Mouse (Mus musculus) intestine, embryonic 16.5 days (tissue): ENCODE results near the gene Morn4. TPM values are rescaled to one million over a fixed set of nuclear protein-coding genes. Genes with fewer than 3 reads are reported as not detected.

Source experiments
- ATAC-seq: fragments of 200-750 bp; cut with Nextera tagmentation; 2 replicates; pipeline ENCODE4 v1.8.0; 2017; ENCODE audit warnings: moderate TSS enrichment, moderate library complexity
- H3K27ac ChIP-seq: fragments of 300-500 bp; sonication (generic); 2 replicates; pipeline ENCODE4 v1.5.1; 2014; ENCODE audit warnings: mild to moderate bottlenecking, low read length
- H3K27me3 ChIP-seq: fragments of 300-500 bp; sonication (generic); replicated peaks from 2 replicates; pipeline ENCODE4 v1.6.1; 2014; ENCODE audit warnings: low read length, control low read depth, mixed read lengths; ENCODE audit not compliant: control insufficient read depth, insufficient read depth
- H3K36me3 ChIP-seq: fragments of 300-500 bp; sonication (generic); 2 replicates; pipeline ENCODE4 v1.6.1; 2014; ENCODE audit warnings: low read length, control low read depth; ENCODE audit not compliant: control insufficient read depth, insufficient read depth
- H3K4me1 ChIP-seq: fragments of 300-500 bp; sonication (generic); 2 replicates; pipeline ENCODE4 v1.6.1; 2014; ENCODE audit warnings: low read length, control low read depth, mixed read lengths; ENCODE audit not compliant: control insufficient read depth, insufficient read depth
- H3K4me2 ChIP-seq: fragments of 300-500 bp; sonication (generic); 2 replicates; pipeline ENCODE4 v1.6.1; 2014; ENCODE audit warnings: low read depth, low read length, control low read depth
- H3K4me3 ChIP-seq: fragments of 300-500 bp; sonication (generic); 2 replicates; pipeline ENCODE4 v1.5.1; 2014; ENCODE audit warnings: mild to moderate bottlenecking, low read length
- H3K9ac ChIP-seq: fragments of 300-500 bp; sonication (generic); 2 replicates; pipeline ENCODE4 v1.6.1; 2014; ENCODE audit warnings: low read depth, low read length
- H3K9me3 ChIP-seq: fragments of 300-500 bp; sonication (generic); 2 replicates; pipeline ENCODE4 v1.6.1; 2016; ENCODE audit warnings: low read length, control low read depth; ENCODE audit not compliant: control insufficient read depth
- WGBS: fragments of 180-500 bp; shearing (Covaris S2); extraction: QIAGEN DNeasy Blood & Tissue Kit; methylation state at CpG from one replicate; pipeline ENCODE4 v1.1.7; 2014; 5-methylcytosine and 5-hydroxymethylcytosine counted together
- polyA plus RNA-seq: library from polyadenylated mRNA; unstranded; fragments of >200 nt; fragmentation: Nextera tagmentation; extraction: Ambion mirVana; gene quantifications from 2 replicates; pipeline ENCODE4 v1.2.1, GENCODE M21; 2015

Morn4 gene
- polyA plus RNA-seq, 1 experiment from 2014 or later = 15.8 TPM

DNA sequence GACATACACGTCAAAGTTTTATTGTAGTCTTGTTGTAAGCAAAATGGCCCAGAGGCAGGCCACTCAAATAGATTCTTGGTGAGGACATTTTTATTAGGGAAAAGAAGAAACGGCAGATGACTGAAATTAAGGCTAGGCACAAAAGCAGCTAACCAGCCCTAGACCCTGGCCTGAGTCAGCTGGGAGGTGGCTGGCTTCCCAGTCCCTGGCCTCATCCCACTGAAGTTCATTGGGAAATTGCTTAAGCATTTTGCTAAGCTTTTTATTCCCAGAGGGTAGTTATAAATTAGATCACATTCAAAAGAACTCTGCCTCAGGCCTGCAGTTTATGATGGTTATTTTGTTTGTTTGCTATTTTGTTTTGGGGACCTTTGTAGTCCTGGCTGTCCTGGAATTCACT is 30.3 kb downstream of the Morn4 start:
- Histone ChIP-seq H3K36me3 (no peaks in the 10 kb centered on the region), H3K4me1 (no peaks in the 10 kb centered on the region), H3K27ac (no peak overlapping the region), H3K4me2 (no peak overlapping the region), H3K9ac (no peak overlapping the region), H3K27me3 (no peaks in the 10 kb centered on the region), H3K9me3 (no peaks in the 10 kb centered on the region), H3K4me3 (no peak overlapping the region)
- WGBS = 69% methylated on average over 2 of the region's 2 CpGs
- ATAC-seq = no peak

- H3K27ac ChIP-seq = no peak overlapping the region
- no peaks in the 10 kb centered on the region for H3K27me3 ChIP-seq
- no peak overlapping the region for H3K4me3 ChIP-seq
- H3K9me3 ChIP-seq = no peaks in the 10 kb centered on the region
- ATAC-seq = no peak
- no peak overlapping the region for H3K9ac ChIP-seq
- WGBS = 69% methylated on average over 6 of the region's 6 CpGs
- no peaks in the 10 kb centered on the region for H3K36me3 ChIP-seq
- no peaks in the 10 kb centered on the region for H3K4me1 ChIP-seq
- no peak overlapping the region for H3K4me2 ChIP-seq
These were observed 31.9 kb downstream of the Morn4 start for GRCm38 (mm10) chr19:42054255-42054654.

DNA sequence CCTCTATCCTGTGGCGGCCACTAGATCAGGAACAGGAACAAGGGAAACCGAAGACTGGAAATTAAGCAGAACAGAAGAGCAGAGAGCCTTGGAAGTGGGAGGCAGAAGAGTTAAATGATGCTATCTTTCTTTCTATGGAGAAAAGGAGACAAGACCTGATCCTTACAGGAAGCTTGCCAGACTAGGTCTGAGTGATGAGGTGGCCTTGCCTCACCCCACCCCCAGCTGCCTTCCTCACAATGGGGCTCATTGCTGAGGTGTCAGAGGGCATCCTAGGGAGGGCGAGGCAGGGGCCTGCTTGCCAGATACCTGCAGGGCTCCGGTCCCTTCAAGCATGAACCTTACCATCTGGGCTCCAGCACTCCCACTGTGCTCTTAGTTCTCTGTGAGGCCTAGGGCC is 34.2 kb downstream of the Morn4 start, which contains the start of gene 4933411K16Rik:
4933411K16Rik (plus strand) TSS at position 301 of the 400 bp plus-strand sequence.
- H3K9me3 ChIP-seq = no peaks in the 10 kb centered on the region
- H3K36me3 ChIP-seq = no peaks in the 10 kb centered on the region
- WGBS = 71% methylated on average over 4 of the region's 4 CpGs
- no peak within 1 kb of the TSS for H3K4me2 ChIP-seq
- H3K27me3 ChIP-seq = no peaks in the 10 kb centered on the region
- H3K4me3 ChIP-seq = no peak within 1 kb of the TSS
- no peak for ATAC-seq
- no peak within 1 kb of the TSS for H3K9ac ChIP-seq
- no peaks in the 10 kb centered on the region for H3K4me1 ChIP-seq
- H3K27ac ChIP-seq = no peak within 1 kb of the TSS

GRCm38 (mm10) chr19:42051351-42051750 is 34.8 kb downstream of the Morn4 start:
- no peak overlapping the region for H3K4me3 ChIP-seq
- no peaks in the 10 kb centered on the region for H3K9me3 ChIP-seq
- no peak overlapping the region for H3K4me2 ChIP-seq
- H3K4me1 ChIP-seq = no peaks in the 10 kb centered on the region
- ATAC-seq = no peak
- no peak overlapping the region for H3K27ac ChIP-seq
- no peaks in the 10 kb centered on the region for H3K36me3 ChIP-seq
- H3K27me3 ChIP-seq = no peaks in the 10 kb centered on the region
- no peak overlapping the region for H3K9ac ChIP-seq
- WGBS = 85% methylated on average over 3 of the region's 3 CpGs

DNA sequence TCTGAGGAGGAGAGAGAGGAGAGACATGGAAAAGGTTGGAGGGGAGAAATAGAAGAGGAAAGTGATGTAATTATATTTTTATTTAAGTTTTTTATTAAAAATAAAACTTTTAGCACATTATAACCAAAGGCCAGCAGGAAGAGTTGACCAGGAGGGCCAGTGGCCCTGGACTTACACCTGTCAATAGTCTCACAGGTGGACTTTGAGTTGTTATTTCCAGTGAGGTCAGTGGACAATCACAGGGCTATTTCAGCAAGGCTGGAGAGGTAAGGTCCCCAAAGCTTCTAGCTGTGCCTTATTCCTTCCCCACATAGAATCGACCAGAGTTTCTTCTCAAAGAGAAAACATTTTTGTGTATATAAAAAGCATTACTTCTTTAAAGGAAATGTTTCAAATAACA is 35.9 kb downstream of the Morn4 start:
- Histone ChIP-seq H3K4me1 (peaks cover 4% of the 10 kb centered on the region), H3K9ac (no peak overlapping the region), H3K4me2 (no peak overlapping the region), H3K9me3 (no peaks in the 10 kb centered on the region), H3K4me3 (no peak overlapping the region), H3K27me3 (no peaks in the 10 kb centered on the region), H3K27ac (no peak overlapping the region), H3K36me3 (no peaks in the 10 kb centered on the region)
- WGBS = 91% methylated on average over 1 of the region's 1 CpGs
- ATAC-seq = no peak

DNA sequence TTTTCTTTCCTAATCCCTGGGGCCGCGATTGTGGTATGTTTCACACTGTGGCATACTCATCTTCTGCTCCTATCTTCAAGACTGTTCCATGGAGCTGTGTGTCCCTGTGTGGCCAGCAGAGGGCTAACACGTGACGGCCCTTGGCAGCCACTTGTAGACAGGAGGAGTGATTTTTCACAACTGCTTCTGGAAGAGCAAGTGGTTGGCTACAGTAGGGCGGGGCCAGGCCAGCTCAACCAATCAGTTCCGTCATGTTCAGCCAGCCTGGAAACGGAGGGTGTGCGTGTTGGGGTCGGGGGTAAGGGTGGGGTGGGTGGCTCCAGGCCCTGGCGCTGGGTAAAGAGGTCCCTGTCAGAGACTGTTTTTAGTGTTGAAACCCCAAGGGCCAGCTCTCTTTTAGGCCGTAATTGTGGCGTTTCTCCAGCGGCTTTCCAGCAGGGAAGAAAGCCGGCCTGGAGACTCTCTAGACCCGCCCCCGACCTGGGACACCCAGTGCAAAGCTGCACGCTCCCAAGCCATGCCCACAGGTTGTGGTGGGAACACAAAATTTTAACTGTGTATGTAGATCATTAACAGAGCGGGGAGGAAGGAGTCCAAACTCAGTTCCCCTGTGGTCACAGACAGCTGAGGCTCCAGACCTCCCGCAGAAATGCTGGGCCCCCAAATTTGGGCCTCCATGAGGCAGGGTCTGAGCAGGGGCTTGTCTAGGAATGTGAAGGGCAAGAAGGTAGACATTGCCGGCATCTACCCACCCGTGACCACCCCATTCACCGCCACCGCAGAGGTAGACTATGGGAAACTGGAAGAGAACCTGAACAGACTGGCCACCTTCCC is 40.7 kb downstream of the Morn4 start, which contains the start of gene Hoga1:
Hoga1 (plus strand) TSS at position 342 of the 834 bp plus-strand sequence.
- H3K36me3 ChIP-seq = no peaks in the 10 kb centered on the region
- 20% methylated on average over 23 of the region's 23 CpGs for WGBS
- H3K4me1 ChIP-seq = peaks cover 4% of the 10 kb centered on the region
- H3K9me3 ChIP-seq = no peaks in the 10 kb centered on the region
- H3K27me3 ChIP-seq = no peaks in the 10 kb centered on the region
- H3K4me3 ChIP-seq = peak within 1 kb of the TSS; percentile 47
- H3K9ac ChIP-seq = peak within 1 kb of the TSS; percentile 57
- no peak within 1 kb of the TSS for H3K27ac ChIP-seq
- H3K4me2 ChIP-seq = peak within 1 kb of the TSS; percentile 65
- ATAC-seq = peak; percentile 94

DNA sequence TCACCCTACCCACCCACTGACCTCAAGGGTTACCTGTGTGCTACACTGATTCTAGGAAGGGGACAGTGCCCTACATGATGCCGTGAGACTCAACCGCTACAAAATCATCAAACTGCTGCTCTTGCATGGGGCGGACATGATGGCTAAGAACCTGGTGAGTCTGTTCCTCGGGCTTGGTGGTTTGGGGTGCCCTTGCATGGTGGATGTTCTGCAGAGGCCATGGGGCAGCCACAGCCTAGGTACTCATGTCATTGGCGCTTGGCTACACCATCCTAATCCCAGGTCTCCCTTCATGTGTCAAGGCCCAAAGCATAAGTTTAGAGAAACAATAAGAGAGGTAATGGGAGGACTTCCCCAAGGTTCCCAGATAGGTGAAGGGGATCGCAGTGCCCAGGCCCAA is 42.2 kb downstream of the Morn4 start:
- ATAC-seq = no peak
- no peak overlapping the region for H3K9ac ChIP-seq
- H3K27ac ChIP-seq = no peak overlapping the region
- no peak overlapping the region for H3K4me3 ChIP-seq
- no peak overlapping the region for H3K4me2 ChIP-seq
- WGBS = 97% methylated on average over 6 of the region's 6 CpGs
- H3K36me3 ChIP-seq = no peaks in the 10 kb centered on the region
- H3K9me3 ChIP-seq = no peaks in the 10 kb centered on the region
- peaks cover 4% of the 10 kb centered on the region for H3K4me1 ChIP-seq
- H3K27me3 ChIP-seq = no peaks in the 10 kb centered on the region

- no peaks in the 10 kb centered on the region for H3K36me3 ChIP-seq
- peaks cover 6% of the 10 kb centered on the region; the same call in 1 of the 2 replicates for H3K4me1 ChIP-seq
- ATAC-seq = no peak
- no peak overlapping the region for H3K27ac ChIP-seq
- no peaks in the 10 kb centered on the region for H3K9me3 ChIP-seq
- no peak overlapping the region for H3K9ac ChIP-seq
- H3K27me3 ChIP-seq = no peaks in the 10 kb centered on the region
- WGBS = 89% methylated on average over 12 of the region's 12 CpGs
- no peak overlapping the region for H3K4me2 ChIP-seq
- H3K4me3 ChIP-seq = no peak overlapping the region
These were observed 47.8 kb downstream of the Morn4 start for GRCm38 (mm10) chr19:42038310-42038709.

DNA sequence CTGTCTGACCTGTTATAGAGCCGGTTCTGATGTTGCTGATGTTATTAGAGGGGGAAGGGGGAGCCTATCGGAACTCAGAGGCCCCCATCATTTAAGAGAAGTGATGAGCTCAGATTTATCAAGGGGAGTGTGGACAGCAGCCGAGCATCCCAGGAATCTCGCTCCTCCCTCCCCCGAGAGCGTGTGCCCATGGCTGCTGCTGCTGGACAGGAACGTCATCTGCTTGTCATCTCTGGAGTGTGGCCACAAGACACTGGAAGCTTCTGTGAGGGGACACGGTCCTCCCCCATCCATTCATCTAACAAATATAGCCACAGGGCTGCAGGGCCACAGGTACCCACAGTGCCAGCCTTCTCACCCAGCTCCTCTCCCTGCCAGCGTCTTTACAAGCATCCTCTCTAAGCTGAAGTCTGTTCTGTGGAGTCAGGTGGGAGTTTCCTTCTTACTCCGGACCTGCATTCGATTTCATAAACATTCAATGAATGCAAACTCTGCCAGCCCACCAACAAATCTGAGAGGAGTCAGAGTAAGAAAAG is 48.9 kb downstream of the Morn4 start:
- H3K4me3 ChIP-seq = no peak overlapping the region
- no peak for ATAC-seq
- H3K27ac ChIP-seq = no peak overlapping the region
- H3K4me1 ChIP-seq = peaks cover 6% of the 10 kb centered on the region; the same call in 1 of the 2 replicates
- H3K4me2 ChIP-seq = no peak overlapping the region
- H3K9ac ChIP-seq = no peak overlapping the region
- no peaks in the 10 kb centered on the region for H3K36me3 ChIP-seq
- H3K27me3 ChIP-seq = no peaks in the 10 kb centered on the region
- no peaks in the 10 kb centered on the region for H3K9me3 ChIP-seq
- 65% methylated on average over 11 of the region's 11 CpGs for WGBS
